Mouse (Mus musculus) thymus, postnatal 4 days (tissue): ENCODE results near the gene Sv2c.
"Not testable (repeated sequence)": the region's sequence is repeated elsewhere in the genome, so short reads cannot be mapped to it uniquely, and the experiment has no call there.

Source experiments
- DNase-seq: peaks from one replicate; pipeline ENCODE4 v3.0.0; 2021

Gene Sv2c

GRCm38 (mm10) chr13:96132401-96132816 is at the start of gene Sv2c:
Gene Sv2c (minus strand): TSS chr13:96132577.
- peak; percentile 30 for DNase-seq

DNA sequence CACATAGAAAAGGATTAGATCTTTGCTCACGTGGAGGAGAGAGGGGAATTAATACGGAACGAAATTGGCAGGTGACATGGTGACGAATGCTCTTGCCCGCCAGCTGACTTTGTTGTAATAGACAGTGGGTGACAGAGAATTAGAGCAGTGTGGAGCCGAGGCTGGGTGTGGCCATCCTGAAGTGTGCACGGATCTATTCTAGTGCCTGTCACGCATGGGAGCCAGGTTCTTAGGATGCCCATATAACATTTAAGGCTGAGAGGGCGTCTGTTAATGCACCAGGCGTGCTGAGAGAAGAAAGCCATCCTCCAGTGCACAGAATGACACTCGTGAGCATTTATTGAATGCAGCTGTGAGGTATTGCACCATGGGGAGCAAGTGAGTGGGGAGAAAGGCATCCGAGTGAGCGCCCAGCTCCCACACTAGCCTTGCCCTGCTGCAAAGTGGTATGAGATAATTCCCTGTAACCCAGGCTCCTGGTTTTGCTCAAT is 48.3 kb upstream of the Sv2c start:
- DNase-seq, result no peak

- DNase-seq, result no peak
Measured at GRCm38 (mm10) chr13:96175591-96176212, 43.3 kb upstream of the Sv2c start.

GRCm38 (mm10) chr13:96173686-96174085 is 41.3 kb upstream of the Sv2c start:
- DNase-seq, result no peak

- DNase-seq, result no peak
Measured at GRCm38 (mm10) chr13:96172290-96172689, 39.9 kb upstream of the Sv2c start.

DNA sequence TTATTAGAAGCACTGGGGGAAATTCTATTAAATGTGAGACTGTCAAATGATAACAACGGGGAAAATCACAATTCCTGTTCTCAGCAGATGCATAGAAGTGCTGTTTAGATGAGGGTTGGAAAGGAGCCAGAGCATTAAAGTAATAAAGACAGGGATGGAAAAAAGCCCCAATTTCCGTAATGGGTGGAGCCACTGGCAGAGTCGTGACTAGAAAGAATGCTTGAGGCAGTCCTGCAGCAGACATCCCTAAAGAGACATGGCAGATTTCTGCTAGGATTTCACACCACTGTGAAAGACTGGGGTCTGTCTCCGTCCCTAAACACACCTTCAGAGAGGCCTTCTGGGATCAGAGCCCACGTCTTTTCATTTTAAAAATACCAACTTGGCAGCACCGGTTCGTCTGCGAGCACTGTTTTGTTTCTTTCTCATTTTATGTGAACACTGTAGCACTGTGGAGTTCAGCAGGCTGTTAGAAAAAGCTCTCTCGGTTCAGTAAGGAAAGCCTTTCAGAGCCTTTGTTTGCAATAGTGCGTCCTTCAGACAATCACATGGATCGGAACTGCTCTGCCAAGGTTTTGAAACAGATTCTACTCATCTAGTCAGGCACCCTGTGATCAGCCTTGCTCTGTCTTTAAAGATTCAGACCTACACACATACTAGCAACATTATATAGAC is 36.8 kb upstream of the Sv2c start:
- DNase-seq, result no peak

DNA sequence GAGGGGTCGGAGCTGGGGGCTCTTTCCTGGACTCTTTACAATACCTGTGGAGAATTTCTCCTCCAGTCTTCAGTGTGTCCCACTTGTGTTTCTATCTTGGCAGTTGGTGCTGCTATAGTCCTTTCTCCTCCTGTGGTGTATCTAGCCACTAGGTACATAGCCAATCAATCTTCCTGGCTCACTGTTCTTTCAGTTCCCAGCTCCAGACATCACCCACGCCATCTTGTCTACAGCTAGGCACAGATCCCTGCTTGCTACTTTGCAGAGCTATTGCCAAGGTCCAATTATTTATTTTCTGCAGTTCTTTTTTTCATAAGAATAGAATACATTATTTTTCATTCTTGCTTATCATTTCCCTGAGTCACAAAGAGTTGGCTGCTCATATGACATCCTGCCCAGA is 34.2 kb upstream of the Sv2c start:
- DNase-seq, result no peak

DNA sequence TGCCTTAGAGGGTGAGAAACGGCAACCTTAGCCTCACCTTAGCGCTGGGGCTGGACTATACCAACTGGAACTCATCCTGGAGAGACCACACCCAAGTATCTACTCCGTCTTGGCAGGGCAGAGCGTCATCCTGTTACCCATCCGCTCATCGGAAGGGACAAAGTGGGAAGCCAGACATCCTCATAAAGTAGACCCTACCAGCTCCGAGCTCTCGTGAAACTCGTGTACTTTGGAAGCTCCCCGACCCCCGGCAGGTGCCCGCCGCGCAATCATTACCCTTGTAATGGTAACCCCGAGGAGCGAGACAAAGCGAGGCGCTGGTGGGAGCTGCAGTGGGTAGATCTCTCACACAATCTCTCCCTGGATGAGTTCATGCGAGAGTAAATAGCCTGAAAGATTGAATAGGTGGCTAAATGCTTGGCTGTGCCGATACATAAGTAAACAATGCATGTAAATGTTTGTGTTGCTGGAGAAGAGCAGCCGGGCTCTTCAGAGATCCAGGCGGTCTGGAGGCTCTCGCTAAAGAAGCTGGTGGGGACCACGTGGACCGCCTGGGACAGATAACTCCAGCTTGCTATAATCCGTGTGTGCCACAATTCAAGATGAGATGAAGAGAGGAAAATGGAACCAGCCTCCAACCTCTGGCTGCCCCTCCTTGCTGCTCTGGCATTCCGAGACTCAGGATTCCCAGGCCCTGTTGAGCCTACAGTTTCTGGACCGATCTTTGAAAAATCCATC is 1.2 kb upstream of the Sv2c start:
- DNase-seq, result no peak

DNA sequence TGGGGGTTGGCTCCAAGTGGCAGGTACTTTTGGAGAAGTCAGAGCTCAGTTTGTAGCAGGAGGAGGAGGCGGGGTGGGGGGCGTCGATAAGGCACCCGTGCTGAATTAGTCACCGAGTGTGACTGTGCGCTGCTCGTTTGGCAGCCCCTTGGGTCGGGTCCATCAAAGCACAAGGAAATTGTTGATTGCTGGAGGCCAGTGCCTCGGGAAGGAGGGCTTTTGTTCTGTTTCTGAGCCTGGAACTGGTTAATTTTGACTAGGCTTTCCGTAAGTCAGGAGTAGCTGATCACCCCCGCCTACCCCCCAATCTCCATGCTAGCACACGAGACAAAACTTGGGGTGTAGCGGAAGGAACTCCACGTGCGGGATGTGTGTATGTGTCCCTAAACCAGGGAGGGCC is 456 bp upstream of the Sv2c start:
- DNase-seq, result no peak

- DNase-seq, result no peak
Measured at GRCm38 (mm10) chr13:96131911-96132310, 466 bp downstream of the Sv2c start.

DNA sequence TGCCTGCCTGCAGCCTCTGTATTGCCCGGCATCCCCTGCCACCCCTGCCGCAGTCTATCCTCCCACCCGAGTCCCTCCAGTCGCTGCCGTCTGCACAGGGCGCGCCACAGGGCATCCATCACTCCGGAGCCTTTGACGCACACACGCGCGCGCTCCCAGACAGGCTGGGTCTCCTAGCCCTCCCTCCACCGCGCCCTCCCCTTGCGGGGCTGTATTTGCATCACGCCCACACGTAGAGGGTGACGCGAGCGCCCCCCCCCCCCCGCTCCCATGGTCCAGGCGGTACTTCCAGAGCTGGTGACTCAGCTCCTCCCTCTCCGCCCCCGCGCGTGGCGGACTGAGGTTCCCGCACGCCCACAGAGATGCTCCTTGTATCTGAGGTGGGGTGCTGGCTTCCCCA is 1.3 kb downstream of the Sv2c start:
- DNase-seq, result peak; percentile 8

- no peak for DNase-seq
Measured at GRCm38 (mm10) chr13:96129081-96129480, 3.3 kb downstream of the Sv2c start.

DNA sequence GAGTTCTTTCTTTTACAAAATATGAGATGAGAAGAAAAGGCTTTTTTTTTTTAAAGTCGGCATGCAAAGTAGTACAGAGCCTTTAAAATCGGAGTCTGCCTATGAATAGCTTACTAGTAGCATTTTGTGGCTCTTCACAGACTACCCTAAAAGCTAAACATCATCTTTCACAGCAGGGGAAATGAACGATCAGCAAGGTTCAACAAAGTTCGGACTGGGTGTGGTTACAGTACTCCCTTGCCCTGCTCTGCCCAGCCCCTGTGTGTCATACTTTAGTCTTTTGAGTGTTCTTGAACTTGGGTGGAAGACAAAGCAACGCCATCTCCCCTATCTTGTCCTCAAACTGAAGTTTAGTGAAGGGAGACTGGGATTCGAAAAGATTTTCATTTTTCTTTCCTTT is 5.7 kb downstream of the Sv2c start:
- no peak for DNase-seq

- DNase-seq, result no peak
Measured at GRCm38 (mm10) chr13:96125011-96125410, 7.4 kb downstream of the Sv2c start.

DNA sequence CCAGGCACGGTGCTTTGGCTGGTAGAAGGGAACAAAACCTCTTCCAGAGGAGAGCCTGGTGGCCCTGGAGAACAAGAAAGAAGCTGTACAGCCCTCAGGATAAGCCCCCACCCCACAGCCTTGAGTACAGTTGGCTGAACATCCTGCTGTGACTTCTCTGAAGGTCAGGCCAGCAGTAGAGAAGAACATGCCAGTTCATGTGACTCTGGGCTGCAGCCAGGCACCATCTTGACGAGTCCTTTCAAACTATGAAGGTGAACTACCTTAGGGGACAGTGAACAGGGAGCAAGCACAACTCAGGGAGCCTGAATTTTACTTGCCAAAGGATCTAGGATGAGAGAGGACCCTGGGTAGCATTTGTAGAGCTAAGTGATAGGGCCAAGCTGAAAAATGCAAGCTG is 19.7 kb downstream of the Sv2c start:
- DNase-seq, result no peak

DNA sequence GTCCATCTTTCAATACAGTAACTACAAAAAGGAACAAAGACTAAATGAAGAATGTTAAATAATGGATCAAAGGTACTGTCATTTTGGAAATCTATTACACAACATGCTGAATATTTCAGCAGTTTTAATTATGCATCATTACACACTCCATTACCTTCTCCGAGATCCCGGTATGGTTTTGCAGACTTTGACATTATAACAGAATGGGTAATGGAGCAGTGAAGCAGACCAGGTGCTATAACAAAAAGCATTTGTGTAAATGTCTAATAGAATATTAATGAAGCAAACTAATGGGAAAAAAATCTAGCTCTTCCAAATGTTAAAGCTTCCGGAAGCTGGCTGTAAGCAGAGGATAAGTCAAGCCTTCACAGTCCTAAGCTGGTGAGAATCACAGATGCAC is 21.6 kb downstream of the Sv2c start:
- DNase-seq, result no peak

DNA sequence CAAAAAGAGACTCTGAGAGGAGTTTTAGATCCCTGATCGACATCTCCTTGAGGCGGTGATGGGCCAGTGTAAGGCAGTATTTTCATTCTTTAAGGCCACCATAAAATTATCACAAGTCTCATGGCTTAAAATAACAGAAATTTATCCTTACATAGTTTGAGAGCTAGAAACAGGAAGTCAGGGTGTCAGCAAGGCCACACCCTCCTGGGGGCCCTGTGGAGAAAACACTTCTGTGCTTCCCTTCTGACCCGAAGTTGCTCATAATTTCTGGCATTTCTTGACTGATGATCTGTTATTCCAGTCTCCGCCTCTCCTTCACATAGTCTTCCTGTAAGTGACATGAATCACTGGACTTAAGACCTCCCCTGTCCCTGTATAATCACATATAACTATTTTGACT is 26.0 kb downstream of the Sv2c start:
- peak; percentile 10 for DNase-seq

DNA sequence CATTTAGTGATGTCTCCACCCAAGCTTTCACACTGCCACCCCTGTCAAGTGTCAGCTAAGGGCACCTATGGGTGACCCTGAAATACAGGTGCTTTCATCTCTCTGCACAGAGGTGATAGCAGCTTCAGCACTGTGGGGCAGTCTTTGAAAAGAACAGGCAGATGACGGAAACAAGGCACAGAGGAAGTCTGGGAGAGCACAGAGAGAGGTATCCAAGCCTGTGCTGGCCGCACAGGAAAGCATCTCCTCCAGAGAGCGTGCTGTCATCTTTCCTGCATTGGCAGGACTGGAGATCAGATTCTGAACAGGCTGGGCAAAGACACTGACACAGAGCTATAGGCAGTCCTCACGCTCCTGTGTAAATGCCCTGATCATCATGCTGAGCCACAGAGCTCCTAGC is 41.4 kb downstream of the Sv2c start:
- no peak for DNase-seq

DNA sequence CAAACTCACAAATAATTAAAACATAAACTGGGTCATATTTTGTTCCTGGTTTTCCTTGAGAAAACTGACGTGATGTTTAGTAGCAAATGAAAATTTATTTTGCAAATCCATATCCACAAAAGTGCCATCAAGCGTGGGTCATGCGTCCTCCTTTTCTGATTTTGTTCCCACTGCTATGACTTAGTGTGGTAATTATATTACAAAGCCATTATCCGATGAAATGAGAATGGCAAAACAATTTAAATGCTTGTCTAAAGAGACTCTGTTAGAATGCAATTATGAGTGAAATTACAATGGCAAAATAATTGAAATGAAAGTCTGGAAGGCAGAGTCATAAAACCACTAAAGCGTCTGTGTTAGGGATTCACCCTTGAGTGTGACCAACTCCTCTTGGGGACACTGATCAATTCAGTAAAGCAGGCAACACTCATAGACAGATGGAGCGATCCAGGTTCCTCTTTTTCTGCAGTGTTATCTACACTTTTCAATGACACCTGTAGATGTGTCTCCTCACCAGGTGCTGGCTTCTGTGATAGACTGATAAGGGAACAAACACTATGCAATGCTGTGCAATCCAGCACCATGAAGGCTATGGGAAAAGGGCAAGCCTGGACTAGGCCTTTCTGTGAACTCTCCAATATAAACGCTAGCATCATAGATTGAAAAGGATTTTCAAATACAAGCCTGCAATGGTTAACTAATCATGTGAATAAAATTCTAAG is 46.6 kb downstream of the Sv2c start:
- no peak for DNase-seq

DNA sequence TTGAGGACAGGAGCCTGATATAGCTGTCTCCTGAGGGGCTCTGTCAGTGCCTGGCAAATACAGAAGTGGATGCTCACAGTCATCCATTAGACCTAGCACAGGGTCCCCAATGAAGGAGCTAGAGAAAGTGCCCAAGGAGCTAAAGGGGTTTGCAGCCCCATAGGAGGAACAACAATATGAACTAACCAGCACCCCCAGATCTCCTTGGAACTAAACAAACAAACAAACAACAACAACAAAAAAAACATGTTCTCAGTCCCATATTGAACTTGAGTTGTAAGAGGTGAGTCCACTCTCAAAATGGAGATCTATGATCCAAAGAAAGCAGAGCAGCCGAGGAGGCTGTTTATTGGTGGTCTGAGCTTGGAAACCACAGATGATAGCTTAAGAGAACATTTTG is 50.6 kb downstream of the Sv2c start, which contains the start of gene Gm17190:
Gm17190 (plus strand) TSS at position 301 of the 400 bp plus-strand sequence.
- not testable (repeated sequence) for DNase-seq

- DNase-seq, result not testable (repeated sequence)
Measured at GRCm38 (mm10) chr13:96081276-96081675, 51.1 kb downstream of the Sv2c start, which contains the start of gene Gm20075. Gene Gm20075 (minus strand): TSS chr13:96081376.

GRCm38 (mm10) chr13:96073555-96073954 is 58.8 kb downstream of the Sv2c start:
- DNase-seq, result no peak

- DNase-seq, result no peak
Measured at GRCm38 (mm10) chr13:96052755-96053154, 79.6 kb downstream of the Sv2c start.
